Mouse (Mus musculus) CH12.LX (cell line): Measurements from ENCODE around the gene Ccnd3. TPM values are rescaled to one million over a fixed set of nuclear protein-coding genes. Genes with fewer than 3 reads are reported as not detected.

Experiments used
- DNase-seq: peaks from one replicate; pipeline ENCODE4 v3.0.0-alpha.2; 2013; ENCODE audit errors: extremely low read depth
- H3K27ac ChIP-seq: 2 replicates; pipeline ENCODE4 v1.5.1; 2012; ENCODE audit warnings: low read depth, mild to moderate bottlenecking, control low read depth, moderate library complexity; ENCODE audit not compliant: insufficient read depth
- H3K27me3 ChIP-seq: replicated peaks from 2 replicates; pipeline ENCODE3; 2012; ENCODE audit warnings: inconsistent platforms
- H3K36me3 ChIP-seq, 2 experiments: replicated peaks in 1 of 2; 2 replicates each; pipeline versions ENCODE3 to v1.6.1; 2012; ENCODE audit warnings: inconsistent platforms in 1 of 2, low read length in 1 of 2, mild to moderate bottlenecking in 1 of 2, mixed read lengths in 1 of 2, moderate library complexity in 1 of 2; ENCODE audit not compliant: control insufficient read depth in 1 of 2, insufficient read depth in 1 of 2
- H3K4me1 ChIP-seq, 2 experiments: 2 replicates each; pipeline ENCODE4 v1.6.1; 2012; ENCODE audit warnings: inconsistent platforms in 1 of 2, moderate library complexity in 1 of 2; ENCODE audit not compliant: insufficient read depth in 2 of 2, control insufficient read depth in 1 of 2
- H3K4me2 ChIP-seq: 2 replicates; pipeline ENCODE4 v1.6.1; 2012; ENCODE audit warnings: low read depth, mild to moderate bottlenecking, control low read depth; ENCODE audit not compliant: poor library complexity, insufficient read depth, severe bottlenecking
- H3K4me3 ChIP-seq, 3 experiments: fragments of 150-350 bp in 1 of 3; sonication (generic) in 1 of 3; replicated peaks in 1 of 3; 2 replicates each; pipeline versions ENCODE3 to v1.5.1; 2011 to 2012; ENCODE audit warnings: low read depth in 2 of 3, low read length in 2 of 3, mild to moderate bottlenecking in 2 of 3, moderate library complexity in 2 of 3, control low read depth in 1 of 3, improper control_type of control experiment in 1 of 3, inconsistent platforms in 1 of 3, mixed read lengths in 1 of 3; ENCODE audit not compliant: poor library complexity in 1 of 3
- H3K79me2 ChIP-seq: replicated peaks from 2 replicates; pipeline ENCODE4 v1.6.1; 2012; ENCODE audit warnings: mild to moderate bottlenecking, moderate library complexity; ENCODE audit not compliant: control insufficient read depth, poor library complexity, insufficient read depth, severe bottlenecking; ENCODE audit errors: extremely low read depth
- H3K9ac ChIP-seq: 2 replicates; pipeline ENCODE4 v1.6.1; 2012; ENCODE audit warnings: low read depth, mild to moderate bottlenecking, control low read depth, moderate library complexity; ENCODE audit not compliant: insufficient read depth
- H3K9me3 ChIP-seq: replicated peaks from 2 replicates; pipeline ENCODE3; 2012; ENCODE audit warnings: low read length, inconsistent platforms, mixed read lengths
- CHD1 ChIP-seq: IDR thresholded peaks from 2 replicates; pipeline ENCODE4 v1.6.1; 2012; ENCODE audit warnings: low read depth, low read length, improper control_type of control experiment, inconsistent platforms
- CTCF ChIP-seq, 2 experiments: IDR thresholded peaks in 1 of 2; conservative IDR thresholded peaks in 1 of 2; 2 replicates each; pipeline ENCODE4 v1.5.1; 2011 to 2012; ENCODE audit warnings: low read depth in 2 of 2, low read length in 2 of 2, improper control_type of control experiment in 1 of 2, inconsistent platforms in 1 of 2, mild to moderate bottlenecking in 1 of 2, moderate library complexity in 1 of 2
- E2F4 ChIP-seq: IDR thresholded peaks from 2 replicates; pipeline ENCODE4 v1.6.1; 2011; ENCODE audit warnings: low read depth, low read length, improper control_type of control experiment; ENCODE audit not compliant: insufficient replicate concordance
- EP300 ChIP-seq: IDR thresholded peaks from 2 replicates; pipeline ENCODE4 v1.6.1; 2011; ENCODE audit warnings: low read length, improper control_type of control experiment
- GABPA ChIP-seq: IDR thresholded peaks from 2 replicates; pipeline ENCODE4 v1.6.1; 2012; ENCODE audit warnings: low read depth, low read length, improper control_type of control experiment, inconsistent platforms; ENCODE audit not compliant: insufficient replicate concordance
- HCFC1 ChIP-seq: IDR thresholded peaks from 2 replicates; pipeline ENCODE4 v1.6.1; 2012; ENCODE audit warnings: low read depth, mild to moderate bottlenecking, inconsistent platforms, low read length, improper control_type of control experiment
- IRF4 ChIP-seq: IDR thresholded peaks from 2 replicates; pipeline ENCODE4 v1.6.1; 2014; ENCODE audit warnings: low read depth, mild to moderate bottlenecking, inconsistent platforms, low read length, improper control_type of control experiment
- MAFK ChIP-seq: IDR thresholded peaks from 2 replicates; pipeline ENCODE4 v1.6.1; 2011; ENCODE audit warnings: low read length, improper control_type of control experiment; ENCODE audit not compliant: insufficient replicate concordance
- MAX ChIP-seq: IDR thresholded peaks from 2 replicates; pipeline ENCODE4 v1.6.1; 2011; ENCODE audit warnings: low read length, improper control_type of control experiment
- MAZ ChIP-seq: IDR thresholded peaks from 2 replicates; pipeline ENCODE4 v1.6.1; 2012; ENCODE audit warnings: low read depth, mild to moderate bottlenecking, inconsistent platforms, low read length, improper control_type of control experiment, moderate library complexity
- POLR2A ChIP-seq: IDR thresholded peaks from 2 replicates; pipeline ENCODE4 v1.6.1; 2011; ENCODE audit warnings: low read depth, mild to moderate bottlenecking, improper control_type of control experiment, low read length
- POLR2AphosphoS2 ChIP-seq: IDR thresholded peaks from 2 replicates; pipeline ENCODE4 v1.6.1; 2011; ENCODE audit warnings: low read depth, low read length, improper control_type of control experiment
- RAD21 ChIP-seq: IDR thresholded peaks from 2 replicates; pipeline ENCODE4 v1.6.1; 2011; ENCODE audit warnings: low read depth, mild to moderate bottlenecking, low read length, improper control_type of control experiment, moderate library complexity
- TBP ChIP-seq: conservative IDR thresholded peaks from 2 replicates; pipeline ENCODE4 v1.6.1; 2011; ENCODE audit warnings: low read depth, low read length, improper control_type of control experiment
- USF1 ChIP-seq: IDR thresholded peaks from 2 replicates; pipeline ENCODE4 v1.6.1; 2014; ENCODE audit warnings: low read depth, mild to moderate bottlenecking, inconsistent platforms, low read length, improper control_type of control experiment
- ZC3H11A ChIP-seq: IDR thresholded peaks from 2 replicates; pipeline ENCODE4 v1.6.1; 2012; ENCODE audit warnings: low read depth, mild to moderate bottlenecking, inconsistent platforms, low read length, improper control_type of control experiment
- dilution Hi-C: fragments of 300-500 bp; cut with MboI; formaldehyde crosslinking; loops from 2 replicates; pipeline ENCODE4 v1.14.3; 2020; ENCODE audit warnings: low sequenced_read_pairs; ENCODE audit not compliant: extremely low pct_unique_long_range_greater_than_20kb, extremely low pct_ligation_motif_present
- in situ Hi-C: fragments of 300-500 bp; cut with MboI; formaldehyde crosslinking; loops from 3 replicates; pipeline ENCODE4 v1.14.3; 2019; ENCODE audit warnings: low sequenced_read_pairs, low pct_ligation_motif_present, low pct_unique_long_range_greater_than_20kb, mixed read lengths
- polyA plus RNA-seq: library from polyadenylated mRNA; unstranded; fragments of >175 nt; gene quantifications from 2 replicates; pipeline ENCODE4 v1.2.1, GENCODE M21; 2012; ENCODE audit warnings: low read depth; ENCODE audit not compliant: insufficient read length
- total RNA-seq, 2 experiments: library from RNA; depleted of rRNA; stranded (reverse); fragments of 300-350 nt in 1 of 2; fragments of >200 nt in 1 of 2; gene quantifications; 2 replicates each; pipeline ENCODE4 v1.2.3; 2012 to 2014

The Ccnd3 gene
- total and polyA plus RNA-seq, 3 experiments, result 30.6 to 121 (median 48.7) TPM

- H3K79me2 ChIP-seq, result 0 out of 2 replicates have a peak, but pooled peaks cover 2% of the 10 kb centered on the region
- no peak overlapping the region for H3K9ac ChIP-seq
- no peak overlapping the region for H3K4me3 ChIP-seq
- dilution Hi-C loops, result no loop called here
- H3K9me3 ChIP-seq, result peaks cover 5% of the 10 kb centered on the region
- no peak overlapping the region for H3K27ac ChIP-seq
- H3K4me2 ChIP-seq, result no peak overlapping the region
- in situ Hi-C loops, result no loop called here
- no peak for TF ChIP-seq E2F4
- H3K36me3 ChIP-seq, result peaks cover 40 to 65% of the 10 kb centered on the region in 2 experiments
- peaks cover 4 to 13% of the 10 kb centered on the region in 2 experiments; a peak in 2 of 4 replicates for H3K4me1 ChIP-seq
- no peaks in the 10 kb centered on the region for H3K27me3 ChIP-seq
- DNase-seq, result no peak
These were observed 120.2 kb downstream of the Ccnd3 start for GRCm38 (mm10) chr17:47625088-47625487.

- in situ Hi-C loops (no loop called here), dilution Hi-C loops (no loop called here)
- Histone ChIP-seq H3K4me3 (no peak overlapping the region), H3K27me3 (no peaks in the 10 kb centered on the region), H3K4me1 (peaks cover 4 to 20% of the 10 kb centered on the region in 2 experiments; a peak in 2 of 4 replicates), H3K27ac (no peak overlapping the region), H3K9ac (no peak overlapping the region), H3K36me3 (peaks cover 36 to 58% of the 10 kb centered on the region in 2 experiments), H3K4me2 (no peak overlapping the region), H3K79me2 (0 out of 2 replicates have a peak, but pooled peaks cover 2% of the 10 kb centered on the region), H3K9me3 (peaks cover 5% of the 10 kb centered on the region)
- no peak for DNase-seq
- TF ChIP-seq USF1, result no peak
- no peak for TF ChIP-seq ZC3H11A
- TF ChIP-seq POLR2AphosphoS2, result no peak
- TF ChIP-seq EP300, result no peak
- no peak for TF ChIP-seq IRF4
- no peak for TF ChIP-seq HCFC1
- no peak for TF ChIP-seq TBP
- TF ChIP-seq GABPA, result no peak
- TF ChIP-seq POLR2A, result no peak
- no peak for TF ChIP-seq CHD1
- no peak for TF ChIP-seq CTCF (conservative IDR thresholded peaks at IDR 0.05 in 1 of 2, IDR thresholded peaks at IDR 0.05 in 1 of 2; ENCODE audit: low read depth in 2 of 2, low read length in 2 of 2)
- no peak for TF ChIP-seq MAFK
- no peak for TF ChIP-seq MAX
- TF ChIP-seq MAZ, result no peak
- TF ChIP-seq RAD21, result no peak
These were observed 121.2 kb downstream of the Ccnd3 start for GRCm38 (mm10) chr17:47626031-47626430.
